Mouse (Mus musculus) neural tube, embryonic 11.5 days (tissue): ENCODE results near the gene Mpp4. TPM values are rescaled to one million over a fixed set of nuclear protein-coding genes. Genes with fewer than 3 reads are reported as not detected.

Experiments used
- ATAC-seq: fragments of 200-750 bp; cut with Nextera tagmentation; 2 replicates; pipeline ENCODE4 v1.8.0; 2017; ENCODE audit warnings: moderate number of reproducible peaks, mild to moderate bottlenecking, moderate TSS enrichment, moderate library complexity; ENCODE audit not compliant: insufficient read depth, low FRiP score, low TSS enrichment
- DNase-seq: peaks from one replicate; pipeline ENCODE4 v3.0.0-alpha.2; 2015; ENCODE audit warnings: low spot score
- H3K27ac ChIP-seq: fragments of 300-500 bp; sonication (generic); 2 replicates; pipeline ENCODE4 v1.5.1; 2014; ENCODE audit warnings: low read depth, mild to moderate bottlenecking, low read length
- H3K27me3 ChIP-seq: fragments of 300-500 bp; sonication (generic); 2 replicates; pipeline ENCODE4 v1.6.1; 2014; ENCODE audit warnings: mild to moderate bottlenecking, low read length, mixed read lengths; ENCODE audit not compliant: control insufficient read depth, insufficient read depth
- H3K36me3 ChIP-seq: fragments of 300-500 bp; sonication (generic); 2 replicates; pipeline ENCODE4 v1.6.1; 2014; ENCODE audit warnings: mild to moderate bottlenecking, low read length, moderate library complexity, mixed read lengths; ENCODE audit not compliant: control insufficient read depth, insufficient read depth
- H3K4me1 ChIP-seq: fragments of 300-500 bp; sonication (generic); 2 replicates; pipeline ENCODE4 v1.6.1; 2014; ENCODE audit warnings: low read length, mixed read lengths; ENCODE audit not compliant: control insufficient read depth, insufficient read depth
- H3K4me2 ChIP-seq: fragments of 300-500 bp; sonication (generic); 2 replicates; pipeline ENCODE4 v1.6.1; 2014; ENCODE audit warnings: low read depth, mild to moderate bottlenecking, moderate library complexity
- H3K4me3 ChIP-seq: fragments of 300-500 bp; sonication (generic); 2 replicates; pipeline ENCODE4 v1.5.1; 2014; ENCODE audit warnings: low read depth, low read length
- H3K9ac ChIP-seq: fragments of 300-500 bp; sonication (generic); 2 replicates; pipeline ENCODE4 v1.6.1; 2014; ENCODE audit warnings: mild to moderate bottlenecking, low read length
- H3K9me3 ChIP-seq: fragments of 300-500 bp; sonication (generic); 2 replicates; pipeline ENCODE4 v1.6.1; 2016; ENCODE audit warnings: low read length; ENCODE audit not compliant: control insufficient read depth
- WGBS: fragments of 180-500 bp; shearing (Covaris S2); extraction: QIAGEN DNeasy Blood & Tissue Kit; methylation state at CpG from one replicate; pipeline ENCODE4 v1.1.7; 2014; 5-methylcytosine and 5-hydroxymethylcytosine counted together
- polyA plus RNA-seq: library from polyadenylated mRNA; unstranded; fragments of >200 nt; fragmentation: Nextera tagmentation; extraction: Ambion mirVana; gene quantifications from 2 replicates; pipeline ENCODE4 v1.2.1, GENCODE M21; 2014

Gene Mpp4
- polyA plus RNA-seq, result 0.42 and 0.43 TPM in 2 replicates

GRCm38 (mm10) chr1:59163030-59163461 is at the start of gene Mpp4:
Gene Mpp4, minus strand, starts transcription at chr1:59163389.
- no peak within 1 kb of the TSS for H3K4me3 ChIP-seq
- H3K36me3 ChIP-seq, result no peaks in the 10 kb centered on the region
- no peaks in the 10 kb centered on the region for H3K9me3 ChIP-seq
- no peaks in the 10 kb centered on the region for H3K27me3 ChIP-seq
- H3K4me2 ChIP-seq, result no peak within 1 kb of the TSS
- no peaks in the 10 kb centered on the region for H3K4me1 ChIP-seq
- ATAC-seq (no peak), DNase-seq (no peak)
- 70% methylated on average over 12 of the region's 12 CpGs for WGBS
- no peak within 1 kb of the TSS for H3K9ac ChIP-seq
- no peak within 1 kb of the TSS for H3K27ac ChIP-seq

GRCm38 (mm10) chr1:59212951-59213350 is 49.8 kb upstream of the Mpp4 start:
- Histone ChIP-seq H3K4me3 (no peak overlapping the region), H3K4me1 (no peaks in the 10 kb centered on the region), H3K27ac (no peak overlapping the region), H3K9me3 (no peaks in the 10 kb centered on the region), H3K4me2 (no peak overlapping the region), H3K9ac (no peak overlapping the region), H3K36me3 (peaks cover 6% of the 10 kb centered on the region; the same call in 1 of the 2 replicates), H3K27me3 (no peaks in the 10 kb centered on the region)
- DNase-seq (no peak), ATAC-seq (no peak)
- WGBS, result no CpG with 5 or more reads among the region's 1 CpGs

- Histone ChIP-seq H3K4me1 (no peaks in the 10 kb centered on the region), H3K36me3 (peaks cover 4% of the 10 kb centered on the region; the same call in 1 of the 2 replicates), H3K9me3 (no peaks in the 10 kb centered on the region), H3K4me3 (no peak overlapping the region), H3K9ac (no peak overlapping the region), H3K27me3 (no peaks in the 10 kb centered on the region), H3K27ac (no peak overlapping the region), H3K4me2 (no peak overlapping the region)
- 73% methylated on average over 5 of the region's 5 CpGs for WGBS
- DNase-seq, result no peak
- no peak for ATAC-seq
Observed at GRCm38 (mm10) chr1:59212076-59212779, 49.0 kb upstream of the Mpp4 start.

- DNase-seq (no peak), ATAC-seq (no peak)
- H3K36me3 ChIP-seq, result peaks cover 4% of the 10 kb centered on the region; the same call in 1 of the 2 replicates
- 89% methylated on average over 4 of the region's 4 CpGs for WGBS
- H3K4me2 ChIP-seq, result no peak overlapping the region
- H3K4me1 ChIP-seq, result no peaks in the 10 kb centered on the region
- no peaks in the 10 kb centered on the region for H3K9me3 ChIP-seq
- no peak overlapping the region for H3K9ac ChIP-seq
- H3K27me3 ChIP-seq, result no peaks in the 10 kb centered on the region
- H3K27ac ChIP-seq, result no peak overlapping the region
- H3K4me3 ChIP-seq, result no peak overlapping the region
Observed at GRCm38 (mm10) chr1:59211651-59212050, 48.5 kb upstream of the Mpp4 start.

GRCm38 (mm10) chr1:59208331-59208730 is 45.1 kb upstream of the Mpp4 start:
- no peak for DNase-seq
- Histone ChIP-seq H3K9ac (no peak overlapping the region), H3K27me3 (no peaks in the 10 kb centered on the region), H3K9me3 (no peaks in the 10 kb centered on the region), H3K4me3 (no peak overlapping the region), H3K4me2 (no peak overlapping the region), H3K27ac (no peak overlapping the region), H3K36me3 (no peaks in the 10 kb centered on the region), H3K4me1 (no peaks in the 10 kb centered on the region)
- ATAC-seq, result no peak
- WGBS, result 92% methylated on average over 1 of the region's 1 CpGs

DNA sequence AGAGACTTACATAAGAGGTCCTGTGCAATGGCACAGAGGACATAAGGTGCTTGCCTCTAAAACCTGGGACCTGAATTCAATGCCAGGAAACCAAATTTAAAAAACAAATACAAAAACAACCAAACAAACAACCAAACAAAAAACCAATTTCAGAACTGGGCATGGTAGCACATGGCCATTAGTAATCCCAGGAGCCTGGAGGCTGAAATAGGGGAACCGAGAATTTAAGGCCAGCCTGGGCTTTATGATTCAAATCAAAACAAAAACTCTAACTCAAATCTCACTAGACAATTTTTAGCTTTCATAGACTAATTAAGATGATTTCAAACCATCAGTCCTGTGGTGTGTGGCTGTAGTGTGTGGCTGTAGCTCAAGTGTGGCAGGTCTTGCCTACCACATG is 41.3 kb upstream of the Mpp4 start:
- Histone ChIP-seq H3K36me3 (no peaks in the 10 kb centered on the region), H3K4me1 (no peaks in the 10 kb centered on the region), H3K27me3 (no peaks in the 10 kb centered on the region), H3K4me2 (no peak overlapping the region), H3K27ac (no peak overlapping the region), H3K4me3 (no peak overlapping the region), H3K9me3 (no peaks in the 10 kb centered on the region), H3K9ac (no peak overlapping the region)
- ATAC-seq (no peak), DNase-seq (no peak)
- whole genome bisulfite sequencing, result 79% methylated on average over 1 of the region's 1 CpGs

DNA sequence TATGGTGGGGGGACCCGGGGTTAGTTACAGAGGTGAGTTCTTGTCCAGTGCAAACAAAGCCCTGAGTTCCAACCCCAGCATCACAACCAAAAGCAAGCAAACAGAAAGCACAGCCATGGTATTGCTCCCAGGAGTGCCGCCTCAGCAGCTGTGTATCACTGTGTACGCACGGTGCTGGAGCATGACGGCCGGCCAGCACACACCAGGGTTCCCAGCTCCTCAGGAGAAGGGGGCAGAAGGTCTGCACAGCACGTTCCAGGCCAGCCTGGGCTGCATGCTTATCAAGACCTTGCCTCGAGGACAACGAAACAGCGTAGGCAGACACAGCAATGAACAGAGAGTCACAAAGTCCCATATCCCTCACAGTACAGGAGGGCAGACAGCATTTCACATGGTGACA is 39.2 kb upstream of the Mpp4 start:
- H3K4me3 ChIP-seq, result no peak overlapping the region
- no peaks in the 10 kb centered on the region for H3K4me1 ChIP-seq
- no peak overlapping the region for H3K4me2 ChIP-seq
- H3K27ac ChIP-seq, result no peak overlapping the region
- ATAC-seq (no peak), DNase-seq (no peak)
- no peaks in the 10 kb centered on the region for H3K36me3 ChIP-seq
- WGBS, result 83% methylated on average over 10 of the region's 10 CpGs
- H3K27me3 ChIP-seq, result no peaks in the 10 kb centered on the region
- H3K9ac ChIP-seq, result no peak overlapping the region
- no peaks in the 10 kb centered on the region for H3K9me3 ChIP-seq

DNA sequence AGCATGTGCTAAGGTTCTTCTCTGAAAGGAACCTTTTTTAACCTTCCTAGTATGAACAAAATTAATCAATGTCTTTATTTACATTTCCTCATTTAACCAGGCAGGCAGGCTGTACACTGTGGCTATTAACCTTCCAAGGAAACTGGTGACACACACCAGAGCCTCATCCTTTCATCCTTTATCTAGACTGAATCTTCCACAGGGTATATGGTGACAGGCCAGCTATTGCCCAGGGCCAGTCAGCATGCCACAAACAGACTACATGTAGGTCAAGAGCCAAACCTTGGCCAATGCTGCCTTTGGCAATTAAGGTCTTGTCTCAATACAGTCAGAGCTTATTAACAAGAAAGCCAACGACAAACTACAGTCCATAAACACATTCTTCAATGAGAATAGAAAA is 38.4 kb upstream of the Mpp4 start:
- Histone ChIP-seq H3K4me3 (no peak overlapping the region), H3K27ac (no peak overlapping the region), H3K4me2 (no peak overlapping the region), H3K9ac (no peak overlapping the region), H3K4me1 (no peaks in the 10 kb centered on the region), H3K9me3 (no peaks in the 10 kb centered on the region), H3K27me3 (no peaks in the 10 kb centered on the region), H3K36me3 (no peaks in the 10 kb centered on the region)
- WGBS, result 93% methylated on average over 1 of the region's 1 CpGs
- no peak for DNase-seq
- no peak for ATAC-seq

DNA sequence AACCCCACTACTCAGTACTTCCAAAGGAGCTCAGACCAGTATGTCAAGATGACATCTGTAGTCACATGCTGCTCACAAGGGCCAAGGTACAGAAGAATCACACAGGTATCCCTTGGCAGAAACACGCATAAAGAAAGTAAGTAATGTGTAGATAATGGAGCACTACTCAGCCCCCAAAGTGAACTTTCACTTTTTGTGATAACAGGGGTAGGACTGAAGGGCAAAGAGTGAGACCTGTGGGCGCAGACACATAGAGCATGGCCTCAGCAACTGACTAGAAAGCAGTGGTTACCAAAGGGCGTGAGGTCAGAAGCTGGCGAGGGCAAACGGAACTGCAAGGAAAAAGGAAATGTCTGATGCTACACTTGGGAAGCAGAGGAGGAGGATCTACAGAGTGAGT is 37.8 kb upstream of the Mpp4 start:
- Histone ChIP-seq H3K9ac (no peak overlapping the region), H3K4me1 (no peaks in the 10 kb centered on the region), H3K4me2 (no peak overlapping the region), H3K27me3 (no peaks in the 10 kb centered on the region), H3K4me3 (no peak overlapping the region), H3K36me3 (peaks cover 1% of the 10 kb centered on the region; the same call in 1 of the 2 replicates), H3K27ac (no peak overlapping the region), H3K9me3 (no peaks in the 10 kb centered on the region)
- DNase-seq (no peak), ATAC-seq (no peak)
- 91% methylated on average over 5 of the region's 5 CpGs for WGBS
